Mouse (Mus musculus) spleen, adult 10 weeks (tissue): ENCODE results near the gene Gsap. TPM values are rescaled to one million over a fixed set of nuclear protein-coding genes. Genes with fewer than 3 reads are reported as not detected.

Experiments
- polyA plus RNA-seq: library from polyadenylated mRNA; stranded (reverse); fragments of 350-450 nt; fragmentation: Illumina TruSeq; extraction: RNeasy Lipid Tissue Mini Kit (QIAGEN cat#74804); gene quantifications from one replicate; pipeline ENCODE4 v1.2.3, GENCODE M21; 2015; ENCODE audit warnings: low replicate concordance; ENCODE audit not compliant: insufficient read depth

Gsap gene
- 44.5 TPM for polyA plus RNA-seq

DNA sequence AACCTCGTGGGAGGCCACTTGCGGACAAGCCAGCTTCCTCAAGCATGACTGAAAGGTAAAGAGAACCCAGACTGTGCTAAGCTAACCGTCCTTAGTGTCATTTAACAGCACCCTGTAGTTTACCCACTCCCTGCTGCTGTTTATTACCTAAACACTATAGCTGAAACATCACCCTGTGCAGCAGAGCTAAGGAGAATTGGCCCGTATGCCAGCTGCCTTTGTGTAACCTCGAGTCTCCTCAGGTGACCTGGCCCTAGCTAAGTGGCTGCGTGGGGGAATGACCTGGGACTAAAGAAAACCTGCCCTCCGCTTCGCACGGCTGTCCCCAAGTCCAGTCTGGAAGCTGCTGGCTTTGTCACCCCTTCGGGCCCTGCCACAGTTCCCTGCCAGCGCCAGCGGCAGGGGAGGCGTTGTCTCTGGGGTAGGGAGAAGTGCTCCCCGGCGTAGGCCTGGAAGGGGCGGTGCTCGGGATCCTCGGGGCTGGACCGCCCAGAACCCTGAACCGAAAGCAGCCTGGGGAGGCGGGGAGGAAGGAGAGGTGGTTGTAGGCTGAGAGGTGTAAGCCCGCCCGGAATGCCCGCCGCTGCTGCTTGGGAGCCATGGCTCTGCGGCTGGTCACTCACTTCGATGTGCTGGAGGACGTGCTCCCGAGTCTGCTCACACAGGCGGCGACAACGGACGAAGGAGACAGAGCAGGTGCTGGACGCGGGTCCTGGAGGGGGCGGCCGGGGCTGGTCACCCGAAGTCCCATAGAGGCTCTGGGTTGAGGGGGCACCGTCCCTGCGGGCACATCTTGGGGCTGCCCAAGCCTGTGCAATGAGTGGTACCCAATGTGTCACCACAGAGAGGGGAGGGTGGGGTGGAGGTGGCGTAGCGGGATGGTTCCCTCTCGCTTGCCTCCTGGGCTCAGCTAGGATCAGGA is at the start of gene Gsap:
Gene Gsap (plus strand): TSS at position 492 of the 922 bp plus-strand sequence.

Other genes starting within 250 kb of the Gsap start
- 61.5 TPM for gene Rsbn1l, start 229.9 kb upstream of the Gsap start, polyA plus RNA-seq
- gene Ptpn12, start 130.3 kb upstream of the Gsap start, polyA plus RNA-seq = 64.8 TPM
- gene Fgl2, start 186.4 kb downstream of the Gsap start, polyA plus RNA-seq = 47.2 TPM
- 0.23 TPM for gene Ccdc146, start 238.4 kb downstream of the Gsap start, polyA plus RNA-seq
- 7.7 TPM for gene Fam185a, start 238.7 kb downstream of the Gsap start, polyA plus RNA-seq